Mouse (Mus musculus): ENCODE results near the gene Kdm1a. TPM values are rescaled to one million over a fixed set of nuclear protein-coding genes. Genes with fewer than 3 reads are reported as not detected.
A peak's percentile ranks its signal among the peaks of the same experiment; 100 is the strongest.

Gene Kdm1a
- total RNA-seq, 2 experiments from 2014 or later, result 41.8 to 51.0 TPM

GRCm38 (mm10) chr4:136545151-136545550, 57.4 kb downstream of the Kdm1a start:
- DNase-seq, result peak in 1 of 2 experiments; percentile 7

- DNase-seq, result peak; percentile 62 to 72
These were observed 76.1 kb downstream of the Kdm1a start for GRCm38 (mm10) chr4:136526412-136526811.

GRCm38 (mm10) chr4:136524309-136524708, 78.2 kb downstream of the Kdm1a start:
- DNase-seq, result no peak

GRCm38 (mm10) chr4:136521898-136522297, 80.6 kb downstream of the Kdm1a start:
- no peak for DNase-seq

GRCm38 (mm10) chr4:136519866-136520265, 82.7 kb downstream of the Kdm1a start:
- no peak for DNase-seq

- DNase-seq, result no peak
These were observed 83.9 kb downstream of the Kdm1a start for GRCm38 (mm10) chr4:136518576-136518975.

GRCm38 (mm10) chr4:136518141-136518540, 84.4 kb downstream of the Kdm1a start:
- no peak for DNase-seq

GRCm38 (mm10) chr4:136512905-136513304, 89.6 kb downstream of the Kdm1a start:
- DNase-seq, result peak in 1 of 2 experiments; percentile 18

- DNase-seq, result peak in 1 of 2 experiments; percentile 14
These were observed 90.8 kb downstream of the Kdm1a start for GRCm38 (mm10) chr4:136511708-136512107.

- peak; percentile 42 to 49 for DNase-seq
These were observed 92.7 kb downstream of the Kdm1a start for GRCm38 (mm10) chr4:136509857-136510256.

- DNase-seq, result no peak
These were observed 96.9 kb downstream of the Kdm1a start for GRCm38 (mm10) chr4:136505426-136506215.

Small RNAs within 50 kb of the gene (microRNA-seq; reads per million reads assigned to microRNA genes)
- gene Gm22180, result not detected

Other genes with a start within 250 kb of the Kdm1a start
- gene Htr1d, start 179.2 kb downstream of the Kdm1a start, total RNA-seq (2021), result under 1 TPM in 1 of 2 experiments, not detected in 1; 0.10 TPM
- gene 6030445D17Rik, start 140.5 kb downstream of the Kdm1a start, total RNA-seq (2021), result under 1 TPM; 0.26 to 0.53 TPM
- 10 to 100 TPM; 30.7 to 35.7 TPM for gene Luzp1, start 133.0 kb downstream of the Kdm1a start, total RNA-seq (2021)
- not detected for gene Tex46, start 7.7 kb upstream of the Kdm1a start, total RNA-seq (2021)
- gene Lactbl1, start 19.9 kb upstream of the Kdm1a start, total RNA-seq (2021), result not detected
- 10 to 100 TPM; 18.7 to 19.8 TPM for gene Ephb2, start 233.3 kb upstream of the Kdm1a start, total RNA-seq (2021)

Measured in adrenal gland, postnatal 36 days (tissue).